Mouse (Mus musculus): ENCODE data around the gene Tecr. TPM values are rescaled to one million over a fixed set of nuclear protein-coding genes. Genes with fewer than 3 reads are reported as not detected.

Gene Tecr
- polyA plus RNA-seq, 1 experiment from 2014 or later = 653 TPM

GRCm38 (mm10) chr8:83638856-83639255 is 31.1 kb upstream of the Tecr start:
- no peaks in the 10 kb centered on the region for H3K36me3 ChIP-seq
- 80% methylated on average over 4 of the region's 4 CpGs for WGBS
- no peak overlapping the region for H3K4me3 ChIP-seq
- no peak overlapping the region for H3K27ac ChIP-seq
- H3K9me3 ChIP-seq (replicated peaks) = peaks cover 5% of the 10 kb centered on the region; the same call in 1 of the 2 replicates
- no peak overlapping the region for H3K9ac ChIP-seq
- no peaks in the 10 kb centered on the region for H3K27me3 ChIP-seq
- ATAC-seq (ENCODE audit: low FRiP score) = no peak
- H3K4me1 ChIP-seq = no peaks in the 10 kb centered on the region
- H3K4me2 ChIP-seq (replicated peaks) = no peak overlapping the region

GRCm38 (mm10) chr8:83632083-83632707 is 24.4 kb upstream of the Tecr start:
- Histone ChIP-seq H3K36me3 (no peaks in the 10 kb centered on the region), H3K27me3 (no peaks in the 10 kb centered on the region), H3K9me3 (replicated peaks) (peaks cover 5% of the 10 kb centered on the region; the same call in 1 of the 2 replicates), H3K4me1 (no peaks in the 10 kb centered on the region), H3K4me3 (no peak overlapping the region), H3K27ac (no peak overlapping the region), H3K4me2 (replicated peaks) (no peak overlapping the region), H3K9ac (no peak overlapping the region)
- WGBS = 93% methylated on average over 7 of the region's 7 CpGs
- ATAC-seq (ENCODE audit: low FRiP score) = no peak

GRCm38 (mm10) chr8:83625676-83626299 is 18.0 kb upstream of the Tecr start:
- WGBS = 90% methylated on average over 6 of the region's 6 CpGs
- no peak overlapping the region for H3K4me3 ChIP-seq
- no peak overlapping the region for H3K4me2 ChIP-seq (replicated peaks)
- no peaks in the 10 kb centered on the region for H3K9me3 ChIP-seq (replicated peaks)
- no peak for ATAC-seq (ENCODE audit: low FRiP score)
- H3K4me1 ChIP-seq = 0 out of 2 replicates have a peak, but pooled peaks cover 3% of the 10 kb centered on the region
- no peak overlapping the region for H3K27ac ChIP-seq
- H3K27me3 ChIP-seq = no peaks in the 10 kb centered on the region
- H3K36me3 ChIP-seq = no peaks in the 10 kb centered on the region
- H3K9ac ChIP-seq = no peak overlapping the region

GRCm38 (mm10) chr8:83624739-83625138 is 17.0 kb upstream of the Tecr start:
- Histone ChIP-seq H3K4me3 (no peak overlapping the region), H3K27ac (no peak overlapping the region), H3K36me3 (no peaks in the 10 kb centered on the region), H3K4me2 (replicated peaks) (no peak overlapping the region), H3K27me3 (no peaks in the 10 kb centered on the region), H3K4me1 (0 out of 2 replicates have a peak, but pooled peaks cover 3% of the 10 kb centered on the region), H3K9ac (no peak overlapping the region), H3K9me3 (replicated peaks) (no peaks in the 10 kb centered on the region)
- ATAC-seq (ENCODE audit: low FRiP score) = no peak
- WGBS = 53% methylated on average over 3 of the region's 3 CpGs

- H3K36me3 ChIP-seq = no peaks in the 10 kb centered on the region
- ATAC-seq (ENCODE audit: low FRiP score) = no peak
- WGBS = 87% methylated on average over 7 of the region's 7 CpGs
- H3K4me3 ChIP-seq = no peak overlapping the region
- H3K9me3 ChIP-seq (replicated peaks) = no peaks in the 10 kb centered on the region
- 0 out of 2 replicates have a peak, but pooled peaks cover 3% of the 10 kb centered on the region for H3K4me1 ChIP-seq
- no peaks in the 10 kb centered on the region for H3K27me3 ChIP-seq
- no peak overlapping the region for H3K4me2 ChIP-seq (replicated peaks)
- H3K9ac ChIP-seq = no peak overlapping the region
- no peak overlapping the region for H3K27ac ChIP-seq
These were observed 15.8 kb upstream of the Tecr start for GRCm38 (mm10) chr8:83623549-83623948.

GRCm38 (mm10) chr8:83622389-83622989 is 14.7 kb upstream of the Tecr start:
- Histone ChIP-seq H3K4me3 (peak overlapping the region; percentile 35), H3K36me3 (no peaks in the 10 kb centered on the region), H3K9me3 (replicated peaks) (no peaks in the 10 kb centered on the region), H3K4me2 (replicated peaks) (peak overlapping the region; percentile 76), H3K4me1 (0 out of 2 replicates have a peak, but pooled peaks cover 3% of the 10 kb centered on the region), H3K27me3 (no peaks in the 10 kb centered on the region), H3K9ac (peak overlapping the region; percentile 64), H3K27ac (no peak overlapping the region)
- 10% methylated on average over 23 of the region's 23 CpGs for WGBS
- peak; percentile 95 for ATAC-seq (ENCODE audit: low FRiP score)

GRCm38 (mm10) chr8:83621691-83622388 is 14.1 kb upstream of the Tecr start:
- 55% methylated on average over 15 of the region's 15 CpGs for WGBS
- Histone ChIP-seq H3K36me3 (no peaks in the 10 kb centered on the region), H3K9ac (peak overlapping the region; percentile 64), H3K27me3 (no peaks in the 10 kb centered on the region), H3K4me3 (peak overlapping the region; percentile 35), H3K9me3 (replicated peaks) (no peaks in the 10 kb centered on the region), H3K27ac (no peak overlapping the region), H3K4me2 (replicated peaks) (peak overlapping the region; percentile 76), H3K4me1 (0 out of 2 replicates have a peak, but pooled peaks cover 3% of the 10 kb centered on the region)
- ATAC-seq (ENCODE audit: low FRiP score) = peak; percentile 69

- Histone ChIP-seq H3K4me1 (0 out of 2 replicates have a peak, but pooled peaks cover 3% of the 10 kb centered on the region), H3K4me2 (replicated peaks) (no peak overlapping the region), H3K4me3 (no peak overlapping the region), H3K27me3 (no peaks in the 10 kb centered on the region), H3K9me3 (replicated peaks) (no peaks in the 10 kb centered on the region), H3K27ac (no peak overlapping the region), H3K36me3 (no peaks in the 10 kb centered on the region), H3K9ac (no peak overlapping the region)
- 87% methylated on average over 9 of the region's 9 CpGs for WGBS
- no peak for ATAC-seq (ENCODE audit: low FRiP score)
These were observed 12.0 kb upstream of the Tecr start for GRCm38 (mm10) chr8:83619568-83620285.

- Histone ChIP-seq H3K4me2 (replicated peaks) (no peak overlapping the region), H3K4me1 (0 out of 2 replicates have a peak, but pooled peaks cover 3% of the 10 kb centered on the region), H3K27me3 (no peaks in the 10 kb centered on the region), H3K9me3 (replicated peaks) (no peaks in the 10 kb centered on the region), H3K9ac (no peak overlapping the region), H3K36me3 (0 out of 2 replicates have a peak, but pooled peaks cover 5% of the 10 kb centered on the region), H3K4me3 (no peak overlapping the region), H3K27ac (no peak overlapping the region)
- WGBS = 92% methylated on average over 2 of the region's 2 CpGs
- no peak for ATAC-seq (ENCODE audit: low FRiP score)
These were observed 10.8 kb upstream of the Tecr start for GRCm38 (mm10) chr8:83618566-83618965.

- Histone ChIP-seq H3K27ac (no peak overlapping the region), H3K4me1 (0 out of 2 replicates have a peak, but pooled peaks cover 2% of the 10 kb centered on the region), H3K9me3 (replicated peaks) (no peaks in the 10 kb centered on the region), H3K4me2 (replicated peaks) (no peak overlapping the region), H3K36me3 (peaks cover 17% of the 10 kb centered on the region), H3K9ac (no peak overlapping the region), H3K4me3 (no peak overlapping the region), H3K27me3 (no peaks in the 10 kb centered on the region)
- 89% methylated on average over 2 of the region's 2 CpGs for whole genome bisulfite sequencing
- ATAC-seq (ENCODE audit: low FRiP score) = no peak
These were observed 9.3 kb upstream of the Tecr start for GRCm38 (mm10) chr8:83617111-83617510.

GRCm38 (mm10) chr8:83616625-83617024 is 8.9 kb upstream of the Tecr start:
- H3K27ac ChIP-seq = no peak overlapping the region
- H3K27me3 ChIP-seq = no peaks in the 10 kb centered on the region
- H3K4me1 ChIP-seq = no peaks in the 10 kb centered on the region
- no peak overlapping the region for H3K9ac ChIP-seq
- no peak for ATAC-seq (ENCODE audit: low FRiP score)
- peaks cover 22% of the 10 kb centered on the region for H3K36me3 ChIP-seq
- no peak overlapping the region for H3K4me3 ChIP-seq
- no peaks in the 10 kb centered on the region for H3K9me3 ChIP-seq (replicated peaks)
- H3K4me2 ChIP-seq (replicated peaks) = no peak overlapping the region

- 92% methylated on average over 4 of the region's 4 CpGs for WGBS
- H3K27me3 ChIP-seq = no peaks in the 10 kb centered on the region
- no peak overlapping the region for H3K27ac ChIP-seq
- H3K9me3 ChIP-seq (replicated peaks) = no peaks in the 10 kb centered on the region
- H3K36me3 ChIP-seq = peaks cover 40% of the 10 kb centered on the region
- no peak overlapping the region for H3K4me2 ChIP-seq (replicated peaks)
- ATAC-seq (ENCODE audit: low FRiP score) = no peak
- peaks cover 12% of the 10 kb centered on the region for H3K4me1 ChIP-seq
- H3K9ac ChIP-seq = no peak overlapping the region
- H3K4me3 ChIP-seq = no peak overlapping the region
These were observed 5.9 kb upstream of the Tecr start for GRCm38 (mm10) chr8:83613695-83614094.

Measured in hindbrain, embryonic 12.5 days (tissue).